Mouse (Mus musculus): ENCODE measurements at regions not wholly inside any gene's neighbourhood (a gene's known extent, or its start where the extent isn't known, plus 50 kb on each side); places are given as distances from the start of the nearest gene placed in this dataset.

- no peak overlapping the region for H3K27ac ChIP-seq (ENCODE audit: insufficient read depth, low read length)
- no peaks in the 10 kb centered on the region for H3K4me1 ChIP-seq (ENCODE audit: control insufficient read depth, insufficient read depth, insufficient read length)
- no peaks in the 10 kb centered on the region for H3K36me3 ChIP-seq (ENCODE audit: control insufficient read depth, insufficient read depth, low read length)
- no peak overlapping the region for H3K4me3 ChIP-seq (ENCODE audit: extremely low read depth, insufficient read depth, insufficient read length)
- no peak for TF ChIP-seq CTCF (IDR thresholded peaks at IDR 0.05; ENCODE audit: extremely low read depth, insufficient read depth, insufficient read length, insufficient replicate concordance)
- no peak for TF ChIP-seq POLR2A (IDR thresholded peaks at IDR 0.05; ENCODE audit: low read depth, low read length)
- no peaks in the 10 kb centered on the region for H3K27me3 ChIP-seq (ENCODE audit: control insufficient read depth, insufficient read depth, low read length)
- DNase-seq (ENCODE audit: low read depth in 1 of 2, low spot score in 2 of 2), result no peak
- WGBS, result 80% methylated on average over 1 of the region's 1 CpGs
Observed at GRCm38 (mm10) chr4:55144995-55145394, 200.1 kb downstream of the Zfp462 start.

GRCm38 (mm10) chr4:55145968-55146367 is 201.1 kb downstream of the Zfp462 start:
- TF ChIP-seq POLR2A (IDR thresholded peaks at IDR 0.05; ENCODE audit: low read depth, low read length) (no peak), CTCF (IDR thresholded peaks at IDR 0.05; ENCODE audit: extremely low read depth, insufficient read depth, insufficient read length, insufficient replicate concordance) (no peak)
- no peak for DNase-seq (ENCODE audit: low read depth in 1 of 2, low spot score in 2 of 2)
- Histone ChIP-seq H3K4me1 (ENCODE audit: control insufficient read depth, insufficient read depth, insufficient read length) (no peaks in the 10 kb centered on the region), H3K36me3 (ENCODE audit: control insufficient read depth, insufficient read depth, low read length) (no peaks in the 10 kb centered on the region), H3K4me3 (ENCODE audit: extremely low read depth, insufficient read depth, insufficient read length) (no peak overlapping the region), H3K27me3 (ENCODE audit: control insufficient read depth, insufficient read depth, low read length) (no peaks in the 10 kb centered on the region), H3K27ac (ENCODE audit: insufficient read depth, low read length) (no peak overlapping the region)
- WGBS, result 93% methylated on average over 8 of the region's 8 CpGs

- no peak for DNase-seq (ENCODE audit: low read depth in 1 of 2, low spot score in 2 of 2)
- H3K27me3 ChIP-seq (ENCODE audit: control insufficient read depth, insufficient read depth, low read length), result no peaks in the 10 kb centered on the region
- TF ChIP-seq POLR2A (IDR thresholded peaks at IDR 0.05; ENCODE audit: low read depth, low read length), result no peak
- TF ChIP-seq CTCF (IDR thresholded peaks at IDR 0.05; ENCODE audit: extremely low read depth, insufficient read depth, insufficient read length, insufficient replicate concordance), result no peak
- H3K4me3 ChIP-seq (ENCODE audit: extremely low read depth, insufficient read depth, insufficient read length), result no peak overlapping the region
- no peak overlapping the region for H3K27ac ChIP-seq (ENCODE audit: insufficient read depth, low read length)
- no peaks in the 10 kb centered on the region for H3K4me1 ChIP-seq (ENCODE audit: control insufficient read depth, insufficient read depth, insufficient read length)
- H3K36me3 ChIP-seq (ENCODE audit: control insufficient read depth, insufficient read depth, low read length), result no peaks in the 10 kb centered on the region
- WGBS, result 87% methylated on average over 1 of the region's 1 CpGs
Observed at GRCm38 (mm10) chr4:55148380-55148779, 201.5 kb upstream of the Rad23b start.

- no peaks in the 10 kb centered on the region for H3K36me3 ChIP-seq (ENCODE audit: control insufficient read depth, insufficient read depth, low read length)
- 73% methylated on average over 3 of the region's 3 CpGs for WGBS
- no peak overlapping the region for H3K4me3 ChIP-seq (ENCODE audit: extremely low read depth, insufficient read depth, insufficient read length)
- H3K27me3 ChIP-seq (ENCODE audit: control insufficient read depth, insufficient read depth, low read length), result no peaks in the 10 kb centered on the region
- no peak overlapping the region for H3K27ac ChIP-seq (ENCODE audit: insufficient read depth, low read length)
- no peaks in the 10 kb centered on the region for H3K4me1 ChIP-seq (ENCODE audit: control insufficient read depth, insufficient read depth, insufficient read length)
- DNase-seq (ENCODE audit: low read depth in 1 of 2, low spot score in 2 of 2), result no peak
- TF ChIP-seq CTCF (IDR thresholded peaks at IDR 0.05; ENCODE audit: extremely low read depth, insufficient read depth, insufficient read length, insufficient replicate concordance) (no peak), POLR2A (IDR thresholded peaks at IDR 0.05; ENCODE audit: low read depth, low read length) (no peak)
Observed at GRCm38 (mm10) chr4:55154556-55154955, 195.3 kb upstream of the Rad23b start.

- Histone ChIP-seq H3K4me1 (ENCODE audit: control insufficient read depth, insufficient read depth, insufficient read length) (no peaks in the 10 kb centered on the region), H3K4me3 (ENCODE audit: extremely low read depth, insufficient read depth, insufficient read length) (no peak overlapping the region), H3K27ac (ENCODE audit: insufficient read depth, low read length) (no peak overlapping the region), H3K27me3 (ENCODE audit: control insufficient read depth, insufficient read depth, low read length) (no peaks in the 10 kb centered on the region), H3K36me3 (ENCODE audit: control insufficient read depth, insufficient read depth, low read length) (no peaks in the 10 kb centered on the region)
- no peak for TF ChIP-seq CTCF (IDR thresholded peaks at IDR 0.05; ENCODE audit: extremely low read depth, insufficient read depth, insufficient read length, insufficient replicate concordance)
- TF ChIP-seq POLR2A (IDR thresholded peaks at IDR 0.05; ENCODE audit: low read depth, low read length), result no peak
- DNase-seq (ENCODE audit: low read depth in 1 of 2, low spot score in 2 of 2), result no peak
- WGBS, result 90% methylated on average over 6 of the region's 6 CpGs
Observed at GRCm38 (mm10) chr4:55158166-55158739, 191.6 kb upstream of the Rad23b start.

- no peaks in the 10 kb centered on the region for H3K27me3 ChIP-seq (ENCODE audit: control insufficient read depth, insufficient read depth, low read length)
- 89% methylated on average over 6 of the region's 6 CpGs for WGBS
- TF ChIP-seq CTCF (IDR thresholded peaks at IDR 0.05; ENCODE audit: extremely low read depth, insufficient read depth, insufficient read length, insufficient replicate concordance), result no peak
- no peak for TF ChIP-seq POLR2A (IDR thresholded peaks at IDR 0.05; ENCODE audit: low read depth, low read length)
Observed at GRCm38 (mm10) chr4:55166266-55166665, 183.6 kb upstream of the Rad23b start.

GRCm38 (mm10) chr4:55169063-55169462 is 180.8 kb upstream of the Rad23b start:
- WGBS, result 87% methylated on average over 7 of the region's 7 CpGs
- Histone ChIP-seq H3K36me3 (ENCODE audit: control insufficient read depth, insufficient read depth, low read length) (no peaks in the 10 kb centered on the region), H3K27ac (ENCODE audit: insufficient read depth, low read length) (no peak overlapping the region), H3K4me1 (ENCODE audit: control insufficient read depth, insufficient read depth, insufficient read length) (no peaks in the 10 kb centered on the region), H3K27me3 (ENCODE audit: control insufficient read depth, insufficient read depth, low read length) (no peaks in the 10 kb centered on the region), H3K4me3 (ENCODE audit: extremely low read depth, insufficient read depth, insufficient read length) (no peak overlapping the region)
- no peak for DNase-seq (ENCODE audit: low read depth in 1 of 2, low spot score in 2 of 2)
- TF ChIP-seq CTCF (IDR thresholded peaks at IDR 0.05; ENCODE audit: extremely low read depth, insufficient read depth, insufficient read length, insufficient replicate concordance) (no peak), POLR2A (IDR thresholded peaks at IDR 0.05; ENCODE audit: low read depth, low read length) (no peak)

More at GRCm38 (mm10) chr4:55166266-55166665, 183.6 kb upstream of the Rad23b start:
- H3K27ac ChIP-seq (ENCODE audit: insufficient read depth, low read length), result no peak overlapping the region
- H3K36me3 ChIP-seq (ENCODE audit: control insufficient read depth, insufficient read depth, low read length), result no peaks in the 10 kb centered on the region
- no peaks in the 10 kb centered on the region for H3K4me1 ChIP-seq (ENCODE audit: control insufficient read depth, insufficient read depth, insufficient read length)
- H3K4me3 ChIP-seq (ENCODE audit: extremely low read depth, insufficient read depth, insufficient read length), result no peak overlapping the region
- no peak for DNase-seq (ENCODE audit: low read depth in 1 of 2, low spot score in 2 of 2)

Data from spleen, adult 2 months (tissue).